Mouse (Mus musculus): Measurements from ENCODE around the gene Utp11. TPM values are rescaled to one million over a fixed set of nuclear protein-coding genes. Genes with fewer than 3 reads are reported as not detected.

Utp11 gene
- polyA plus RNA-seq, 1 experiment from 2014 or later, result 105 TPM

DNA sequence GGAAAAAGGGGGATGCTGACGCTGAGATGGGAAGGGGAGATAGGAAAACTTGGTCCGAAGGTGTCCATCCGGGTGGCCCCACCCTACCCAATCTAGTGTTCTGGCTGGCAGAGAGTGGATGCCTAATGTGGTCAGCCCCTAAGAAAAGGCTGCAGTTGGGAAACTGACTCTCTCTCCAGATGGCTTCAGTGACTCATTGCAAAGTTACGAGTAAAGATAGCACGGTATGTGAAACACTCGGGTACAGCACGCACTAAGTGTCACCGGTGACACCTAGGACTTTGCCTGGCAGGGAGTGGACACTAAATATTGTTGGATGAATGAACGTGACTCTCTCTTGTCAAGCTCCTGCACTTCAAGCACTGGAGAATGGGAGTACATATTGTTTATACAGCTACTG lies 49.5 kb downstream of the Utp11 start:
- no peak for TF ChIP-seq CTCF (IDR thresholded peaks at IDR 0.05; ENCODE audit: low read depth)
- no peak for TF ChIP-seq EP300 (optimal IDR thresholded peaks at IDR 0.05)
- 0 out of 2 replicates have a peak, but pooled peaks cover 2% of the 10 kb centered on the region for H3K4me1 ChIP-seq (replicated peaks; ENCODE audit: control insufficient read depth, insufficient read depth)

GRCm38 (mm10) chr4:124639715-124640114 lies 53.7 kb downstream of the Utp11 start:
- Histone ChIP-seq H3K4me3 (ENCODE audit: low read depth, low read length) (no peak overlapping the region), H3K9ac (ENCODE audit: low read length) (no peak overlapping the region), H3K4me2 (replicated peaks; ENCODE audit: low read depth) (no peak overlapping the region), H3K4me1 (replicated peaks; ENCODE audit: control insufficient read depth, insufficient read depth) (no peaks in the 10 kb centered on the region), H3K27ac (replicated peaks) (no peak overlapping the region), H3K27me3 (ENCODE audit: control insufficient read depth, insufficient read depth, low read length) (no peaks in the 10 kb centered on the region), H3K36me3 (ENCODE audit: control insufficient read depth, insufficient read depth, low read length) (no peaks in the 10 kb centered on the region), H3K9me3 (ENCODE audit: control insufficient read depth, low read length) (no peaks in the 10 kb centered on the region)
- TF ChIP-seq EP300 (optimal IDR thresholded peaks at IDR 0.05) (no peak), CTCF (IDR thresholded peaks at IDR 0.05; ENCODE audit: low read depth) (no peak)
- WGBS, result 26% methylated on average over 12 of the region's 12 CpGs
- DNase-seq (ENCODE audit: low spot score), result no peak
- ATAC-seq (ENCODE audit: low FRiP score, low TSS enrichment), result no peak

More for the DNA sequence above, 49.5 kb downstream of the Utp11 start:
- H3K4me2 ChIP-seq (replicated peaks; ENCODE audit: low read depth), result no peak overlapping the region
- no peak overlapping the region for H3K9ac ChIP-seq (ENCODE audit: low read length)
- H3K27ac ChIP-seq (replicated peaks), result no peak overlapping the region
- H3K36me3 ChIP-seq (ENCODE audit: control insufficient read depth, insufficient read depth, low read length), result no peaks in the 10 kb centered on the region
- no peaks in the 10 kb centered on the region for H3K27me3 ChIP-seq (ENCODE audit: control insufficient read depth, insufficient read depth, low read length)
- H3K4me3 ChIP-seq (ENCODE audit: low read depth, low read length), result no peak overlapping the region
- no peak for DNase-seq (ENCODE audit: low spot score)
- no peak for ATAC-seq (ENCODE audit: low FRiP score, low TSS enrichment)
- WGBS, result 75% methylated on average over 9 of the region's 9 CpGs
- H3K9me3 ChIP-seq (ENCODE audit: control insufficient read depth, low read length), result no peaks in the 10 kb centered on the region

DNA sequence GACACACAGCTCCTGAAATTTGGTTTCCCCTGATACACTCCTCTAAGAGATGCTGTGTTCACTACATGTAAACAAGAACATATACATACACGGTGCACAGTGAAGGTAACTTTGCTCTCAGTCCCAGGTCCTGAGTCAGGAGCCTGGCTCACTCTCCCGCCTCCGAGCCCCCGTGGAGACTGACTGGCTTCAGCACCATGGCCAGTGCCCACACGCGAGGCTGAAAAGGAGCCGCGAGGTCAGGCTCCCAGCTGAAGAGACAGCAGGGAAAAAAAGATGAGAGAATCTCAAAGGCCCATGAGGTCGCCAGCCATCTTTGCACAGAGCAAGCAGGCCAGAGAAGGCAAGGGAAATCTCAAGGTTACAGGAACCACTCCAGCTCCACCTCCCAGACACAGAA lies 60.1 kb downstream of the Utp11 start:
- peak; percentile 67 for DNase-seq (ENCODE audit: low spot score)
- H3K9me3 ChIP-seq (ENCODE audit: control insufficient read depth, low read length), result no peaks in the 10 kb centered on the region
- no peak overlapping the region for H3K9ac ChIP-seq (ENCODE audit: low read length)
- no peaks in the 10 kb centered on the region for H3K36me3 ChIP-seq (ENCODE audit: control insufficient read depth, insufficient read depth, low read length)
- H3K27me3 ChIP-seq (ENCODE audit: control insufficient read depth, insufficient read depth, low read length), result no peaks in the 10 kb centered on the region
- WGBS, result under 1% methylated on average over 9 of the region's 9 CpGs
- ATAC-seq (ENCODE audit: low FRiP score, low TSS enrichment), result no peak
- H3K4me3 ChIP-seq (ENCODE audit: low read depth, low read length), result no peak overlapping the region
- H3K4me1 ChIP-seq (replicated peaks; ENCODE audit: control insufficient read depth, insufficient read depth), result no peaks in the 10 kb centered on the region
- no peak overlapping the region for H3K27ac ChIP-seq (replicated peaks)
- H3K4me2 ChIP-seq (replicated peaks; ENCODE audit: low read depth), result no peak overlapping the region
- TF ChIP-seq CTCF (IDR thresholded peaks at IDR 0.05; ENCODE audit: low read depth), result no peak
- TF ChIP-seq EP300 (optimal IDR thresholded peaks at IDR 0.05), result no peak

DNA sequence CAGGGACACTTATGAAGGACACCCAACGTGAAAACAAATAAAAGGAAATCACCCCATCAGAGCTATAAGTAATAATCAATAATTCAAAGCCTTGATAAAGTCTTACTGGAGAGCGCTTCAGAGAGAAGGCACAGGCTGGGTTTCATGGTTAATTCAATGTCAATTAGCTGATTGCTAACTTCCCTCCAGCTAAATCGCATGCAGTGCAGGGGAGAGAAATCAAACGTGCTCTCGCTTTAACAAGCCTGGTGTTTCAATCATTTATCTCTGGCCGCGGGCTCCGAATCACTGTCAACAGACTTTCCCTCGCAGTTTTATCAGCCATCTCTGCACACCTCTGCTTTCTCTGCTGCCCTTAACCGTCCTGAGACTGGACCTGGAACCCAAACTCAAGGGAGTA lies 60.5 kb downstream of the Utp11 start:
- Histone ChIP-seq H3K4me2 (replicated peaks; ENCODE audit: low read depth) (no peak overlapping the region), H3K27ac (replicated peaks) (no peak overlapping the region), H3K36me3 (ENCODE audit: control insufficient read depth, insufficient read depth, low read length) (no peaks in the 10 kb centered on the region), H3K9ac (ENCODE audit: low read length) (no peak overlapping the region), H3K4me3 (ENCODE audit: low read depth, low read length) (no peak overlapping the region), H3K9me3 (ENCODE audit: control insufficient read depth, low read length) (no peaks in the 10 kb centered on the region), H3K4me1 (replicated peaks; ENCODE audit: control insufficient read depth, insufficient read depth) (no peaks in the 10 kb centered on the region), H3K27me3 (ENCODE audit: control insufficient read depth, insufficient read depth, low read length) (no peaks in the 10 kb centered on the region)
- TF ChIP-seq EP300 (optimal IDR thresholded peaks at IDR 0.05), result no peak
- no peak for TF ChIP-seq CTCF (IDR thresholded peaks at IDR 0.05; ENCODE audit: low read depth)
- ATAC-seq (ENCODE audit: low FRiP score, low TSS enrichment) (no peak), DNase-seq (ENCODE audit: low spot score) (no peak)
- 73% methylated on average over 10 of the region's 10 CpGs for WGBS

- ATAC-seq (ENCODE audit: low FRiP score, low TSS enrichment) (no peak), DNase-seq (ENCODE audit: low spot score) (no peak)
- Histone ChIP-seq H3K4me3 (ENCODE audit: low read depth, low read length) (no peak overlapping the region), H3K9ac (ENCODE audit: low read length) (no peak overlapping the region), H3K4me1 (replicated peaks; ENCODE audit: control insufficient read depth, insufficient read depth) (no peaks in the 10 kb centered on the region), H3K9me3 (ENCODE audit: control insufficient read depth, low read length) (no peaks in the 10 kb centered on the region), H3K36me3 (ENCODE audit: control insufficient read depth, insufficient read depth, low read length) (no peaks in the 10 kb centered on the region), H3K27ac (replicated peaks) (no peak overlapping the region), H3K4me2 (replicated peaks; ENCODE audit: low read depth) (no peak overlapping the region), H3K27me3 (ENCODE audit: control insufficient read depth, insufficient read depth, low read length) (no peaks in the 10 kb centered on the region)
- WGBS, result 49% methylated on average over 4 of the region's 4 CpGs
- TF ChIP-seq CTCF (IDR thresholded peaks at IDR 0.05; ENCODE audit: low read depth), result no peak
- no peak for TF ChIP-seq EP300 (optimal IDR thresholded peaks at IDR 0.05)
Measured at GRCm38 (mm10) chr4:124631456-124631855, 61.9 kb downstream of the Utp11 start.

MicroRNAs encoded within 50 kb of the gene (microRNA counts, 519-probe panel; counts per million panel counts)
- not detected for microRNA mmu-miR-697

Small RNA genes lying within 50 kb of the gene (microRNA-seq; reads per million reads assigned to microRNA genes)
- gene Gm24721 (not detected), gene Mir697 (not detected)

Other genes starting within 250 kb of the Utp11 start
- gene 3100002H09Rik, start 82.8 kb downstream of the Utp11 start, polyA plus RNA-seq (2015; fragmentation: Nextera tagmentation; extraction: Ambion mirVana), result not detected in 2 replicates
- 0.13 TPM in 2 replicates for gene Pou3f1, start 36.8 kb downstream of the Utp11 start, polyA plus RNA-seq (2015; fragmentation: Nextera tagmentation; extraction: Ambion mirVana)
- gene Fhl3, start 7.1 kb upstream of the Utp11 start, polyA plus RNA-seq (2015; fragmentation: Nextera tagmentation; extraction: Ambion mirVana), result 7.4 and 9.0 TPM in 2 replicates
- 58.7 and 63.5 TPM in 2 replicates for gene Sf3a3, start 21.2 kb upstream of the Utp11 start, polyA plus RNA-seq (2015; fragmentation: Nextera tagmentation; extraction: Ambion mirVana)
- 23.5 and 24.8 TPM in 2 replicates for gene Inpp5b, start 48.2 kb upstream of the Utp11 start, polyA plus RNA-seq (2015; fragmentation: Nextera tagmentation; extraction: Ambion mirVana)
- gene Mtf1, start 108.5 kb upstream of the Utp11 start, polyA plus RNA-seq (2015; fragmentation: Nextera tagmentation; extraction: Ambion mirVana), result 10.6 and 11.6 TPM in 2 replicates
- 31.2 and 32.3 TPM in 2 replicates for gene Yrdc, start 157.1 kb upstream of the Utp11 start, polyA plus RNA-seq (2015; fragmentation: Nextera tagmentation; extraction: Ambion mirVana)
- gene 1110065P20Rik, start 157.6 kb upstream of the Utp11 start, polyA plus RNA-seq (2015; fragmentation: Nextera tagmentation; extraction: Ambion mirVana), result 64.1 and 65.8 TPM in 2 replicates
- gene Maneal, start 168.6 kb upstream of the Utp11 start, polyA plus RNA-seq (2015; fragmentation: Nextera tagmentation; extraction: Ambion mirVana), result 0.19 and 0.21 TPM in 2 replicates
- gene Epha10, start 187.3 kb upstream of the Utp11 start, polyA plus RNA-seq (2015; fragmentation: Nextera tagmentation; extraction: Ambion mirVana), result 0.17 TPM in 1 of 2 replicates, not detected in the other
- gene 9930104L06Rik, start 243.4 kb upstream of the Utp11 start, polyA plus RNA-seq (2015; fragmentation: Nextera tagmentation; extraction: Ambion mirVana), result 6.1 and 6.9 TPM in 2 replicates
- gene Cdca8, start 245.7 kb upstream of the Utp11 start, polyA plus RNA-seq (2015; fragmentation: Nextera tagmentation; extraction: Ambion mirVana), result 26.9 and 34.9 TPM in 2 replicates